Mouse (Mus musculus) stomach, embryonic 14.5 days (tissue): Measurements from ENCODE around the gene Ppp1r12b. TPM values are rescaled to one million over a fixed set of nuclear protein-coding genes. Genes with fewer than 3 reads are reported as not detected.

Source experiments
- ATAC-seq: fragments of 200-750 bp; cut with Nextera tagmentation; 2 replicates; pipeline ENCODE4 v1.8.0; 2017; ENCODE audit warnings: low read depth, moderate TSS enrichment; ENCODE audit not compliant: insufficient number of reproducible peaks, insufficient read depth, low FRiP score
- H3K27ac ChIP-seq: fragments of 300-500 bp; sonication (generic); 2 replicates; pipeline ENCODE4 v1.5.1; 2014; ENCODE audit warnings: mild to moderate bottlenecking, low read length, moderate library complexity, mixed read lengths
- H3K27me3 ChIP-seq: fragments of 300-500 bp; sonication (generic); 2 replicates; pipeline ENCODE4 v1.6.1; 2014; ENCODE audit warnings: low read length, control low read depth, mixed read lengths; ENCODE audit not compliant: control insufficient read depth, insufficient read depth
- H3K36me3 ChIP-seq: fragments of 300-500 bp; sonication (generic); 2 replicates; pipeline ENCODE4 v1.6.1; 2014; ENCODE audit warnings: mild to moderate bottlenecking, control low read depth, low read length, moderate library complexity, mixed read lengths; ENCODE audit not compliant: control insufficient read depth, insufficient read depth
- H3K4me1 ChIP-seq: fragments of 300-500 bp; sonication (generic); 2 replicates; pipeline ENCODE4 v1.6.1; 2014; ENCODE audit warnings: low read length, control low read depth, mixed read lengths; ENCODE audit not compliant: control insufficient read depth, insufficient read depth
- H3K4me2 ChIP-seq: fragments of 300-500 bp; sonication (generic); replicated peaks from 2 replicates; pipeline ENCODE4 v1.6.1; 2014; ENCODE audit warnings: low read depth, low read length, control low read depth
- H3K4me3 ChIP-seq: fragments of 300-500 bp; sonication (generic); 2 replicates; pipeline ENCODE4 v1.5.1; 2014; ENCODE audit warnings: low read depth, low read length, control low read depth
- H3K9ac ChIP-seq: fragments of 300-500 bp; sonication (generic); replicated peaks from 2 replicates; pipeline ENCODE4 v1.6.1; 2014; ENCODE audit warnings: low read depth, mild to moderate bottlenecking, control low read depth, low read length, moderate library complexity, mixed read lengths
- H3K9me3 ChIP-seq: fragments of 300-500 bp; sonication (generic); 2 replicates; pipeline ENCODE4 v1.6.1; 2016; ENCODE audit warnings: low read depth, low read length, control low read depth; ENCODE audit not compliant: control insufficient read depth
- WGBS: fragments of 180-500 bp; shearing (Covaris S2); extraction: QIAGEN DNeasy Blood & Tissue Kit; methylation state at CpG from one replicate; pipeline ENCODE4 v1.1.7; 2014; 5-methylcytosine and 5-hydroxymethylcytosine counted together
- polyA plus RNA-seq: library from polyadenylated mRNA; unstranded; fragments of >200 nt; fragmentation: Nextera tagmentation; extraction: Ambion mirVana; gene quantifications from 2 replicates; pipeline ENCODE4 v1.2.1, GENCODE M21; 2014

Gene Ppp1r12b
- polyA plus RNA-seq, 1 experiment from 2014 or later = 28.9 TPM

DNA sequence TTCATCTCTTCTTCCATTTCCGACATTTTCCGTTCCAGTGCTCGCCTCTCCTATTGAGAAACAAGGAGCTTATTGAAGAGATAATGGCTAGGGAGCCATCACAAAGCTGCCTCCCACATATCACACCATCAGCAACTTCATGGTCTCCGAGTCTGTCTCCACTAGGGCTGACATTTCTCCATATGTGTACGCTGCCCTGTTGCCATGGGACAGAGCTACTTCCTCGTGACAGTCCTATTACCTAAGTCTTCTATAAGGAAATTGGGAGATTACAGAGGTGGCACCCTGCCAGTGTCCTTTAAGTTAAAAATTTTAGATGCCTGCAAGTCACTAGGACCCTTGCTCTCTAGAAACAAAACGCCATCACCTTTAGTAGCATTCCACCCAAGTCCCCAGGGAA, 183.7 kb downstream of the Ppp1r12b start:
- ATAC-seq = no peak
- H3K27ac ChIP-seq = peak overlapping the region; percentile 91; the same call in 1 of the 2 replicates
- peaks cover 42% of the 10 kb centered on the region for H3K4me1 ChIP-seq
- H3K4me2 ChIP-seq = no peak overlapping the region
- WGBS = 88% methylated on average over 7 of the region's 7 CpGs
- no peaks in the 10 kb centered on the region for H3K27me3 ChIP-seq
- peaks cover 9% of the 10 kb centered on the region; the same call in 1 of the 2 replicates for H3K36me3 ChIP-seq
- H3K9me3 ChIP-seq = no peaks in the 10 kb centered on the region
- H3K4me3 ChIP-seq = no peak overlapping the region
- H3K9ac ChIP-seq = no peak overlapping the region

DNA sequence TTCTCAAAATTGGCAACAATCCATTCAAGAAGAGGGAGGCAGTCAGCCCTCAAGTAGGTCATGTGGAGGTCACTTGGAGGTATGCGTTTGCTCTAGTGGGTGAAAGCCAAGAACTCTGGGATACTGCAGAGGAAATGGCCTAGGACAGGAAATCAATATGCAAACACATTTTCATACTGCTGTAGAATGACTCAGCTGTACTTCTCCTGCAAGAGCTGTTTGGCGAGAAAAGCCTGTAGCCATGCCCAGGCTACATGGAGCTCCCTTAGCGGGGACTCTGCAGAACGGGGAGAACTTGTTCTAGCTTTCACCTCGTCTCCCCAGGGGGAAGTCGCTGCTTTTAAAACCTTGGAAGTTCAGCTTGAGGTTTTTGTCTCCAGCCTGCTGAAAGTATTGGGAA, 184.4 kb downstream of the Ppp1r12b start:
- ATAC-seq = peak; percentile 86
- no peaks in the 10 kb centered on the region for H3K27me3 ChIP-seq
- WGBS = 30% methylated on average over 6 of the region's 6 CpGs
- H3K9me3 ChIP-seq = no peaks in the 10 kb centered on the region
- no peak overlapping the region for H3K4me3 ChIP-seq
- 0 out of 2 replicates have a peak overlapping the region, but pooled peaks have one; percentile 14 for H3K4me2 ChIP-seq
- no peak overlapping the region for H3K9ac ChIP-seq
- H3K36me3 ChIP-seq = peaks cover 10% of the 10 kb centered on the region; the same call in 1 of the 2 replicates
- H3K27ac ChIP-seq = peak overlapping the region; percentile 91
- peaks cover 42% of the 10 kb centered on the region for H3K4me1 ChIP-seq

- no peak overlapping the region for H3K4me2 ChIP-seq
- peak overlapping the region; percentile 66 for H3K27ac ChIP-seq
- no peaks in the 10 kb centered on the region for H3K9me3 ChIP-seq
- WGBS = 95% methylated on average over 5 of the region's 5 CpGs
- H3K9ac ChIP-seq = no peak overlapping the region
- H3K27me3 ChIP-seq = no peaks in the 10 kb centered on the region
- no peak overlapping the region for H3K4me3 ChIP-seq
- ATAC-seq = no peak
- peaks cover 6% of the 10 kb centered on the region; the same call in 1 of the 2 replicates for H3K36me3 ChIP-seq
- H3K4me1 ChIP-seq = peaks cover 42% of the 10 kb centered on the region
Measured at GRCm38 (mm10) chr1:134770312-134770711, 185.4 kb downstream of the Ppp1r12b start.

- 70% methylated on average over 4 of the region's 4 CpGs for WGBS
- H3K9me3 ChIP-seq = no peaks in the 10 kb centered on the region
- H3K9ac ChIP-seq = no peak overlapping the region
- H3K4me2 ChIP-seq = no peak overlapping the region
- H3K4me3 ChIP-seq = no peak overlapping the region
- H3K27me3 ChIP-seq = no peaks in the 10 kb centered on the region
- peaks cover 32% of the 10 kb centered on the region for H3K4me1 ChIP-seq
- H3K36me3 ChIP-seq = peaks cover 6% of the 10 kb centered on the region; the same call in 1 of the 2 replicates
- peak overlapping the region; percentile 13 for H3K27ac ChIP-seq
- ATAC-seq = no peak
Measured at GRCm38 (mm10) chr1:134766448-134766847, 189.3 kb downstream of the Ppp1r12b start.

DNA sequence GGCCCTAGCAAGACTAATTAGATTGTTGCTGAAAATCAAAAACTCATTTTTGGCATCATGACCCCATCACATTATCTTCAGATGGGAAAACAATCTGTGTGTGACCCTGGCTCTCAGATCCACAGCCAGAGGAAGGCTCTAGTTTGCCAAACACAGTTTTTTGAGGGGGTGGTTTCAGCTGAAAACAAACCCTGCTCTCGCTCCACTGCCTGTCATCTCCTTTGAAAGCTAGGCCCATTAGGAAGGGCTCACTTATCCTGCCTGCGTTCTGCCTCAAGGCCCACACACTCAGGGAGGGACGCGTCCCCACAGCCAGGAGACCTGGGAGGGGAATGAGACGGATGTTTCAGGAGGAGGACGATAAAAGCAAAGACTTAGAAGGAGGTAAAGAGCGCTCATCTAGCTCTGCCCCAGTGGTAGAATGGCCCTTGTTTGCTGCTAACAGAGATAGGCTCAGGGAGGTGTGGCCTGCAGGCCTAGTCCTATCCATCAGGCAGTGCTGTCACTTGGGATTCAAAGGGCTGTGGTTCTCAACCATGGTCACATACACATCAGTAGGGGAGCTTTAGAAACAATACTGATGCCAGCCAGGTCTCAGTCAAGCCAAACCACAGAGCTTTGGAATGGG, 190.8 kb downstream of the Ppp1r12b start:
- Histone ChIP-seq H3K4me2 (no peak overlapping the region), H3K27me3 (no peaks in the 10 kb centered on the region), H3K4me3 (no peak overlapping the region), H3K9me3 (no peaks in the 10 kb centered on the region), H3K9ac (no peak overlapping the region), H3K36me3 (peaks cover 6% of the 10 kb centered on the region; the same call in 1 of the 2 replicates), H3K4me1 (peaks cover 26% of the 10 kb centered on the region), H3K27ac (peak overlapping the region; percentile 95)
- ATAC-seq = peak; percentile 46; the same call in 1 of the 2 replicates
- WGBS = 26% methylated on average over 7 of the region's 7 CpGs

DNA sequence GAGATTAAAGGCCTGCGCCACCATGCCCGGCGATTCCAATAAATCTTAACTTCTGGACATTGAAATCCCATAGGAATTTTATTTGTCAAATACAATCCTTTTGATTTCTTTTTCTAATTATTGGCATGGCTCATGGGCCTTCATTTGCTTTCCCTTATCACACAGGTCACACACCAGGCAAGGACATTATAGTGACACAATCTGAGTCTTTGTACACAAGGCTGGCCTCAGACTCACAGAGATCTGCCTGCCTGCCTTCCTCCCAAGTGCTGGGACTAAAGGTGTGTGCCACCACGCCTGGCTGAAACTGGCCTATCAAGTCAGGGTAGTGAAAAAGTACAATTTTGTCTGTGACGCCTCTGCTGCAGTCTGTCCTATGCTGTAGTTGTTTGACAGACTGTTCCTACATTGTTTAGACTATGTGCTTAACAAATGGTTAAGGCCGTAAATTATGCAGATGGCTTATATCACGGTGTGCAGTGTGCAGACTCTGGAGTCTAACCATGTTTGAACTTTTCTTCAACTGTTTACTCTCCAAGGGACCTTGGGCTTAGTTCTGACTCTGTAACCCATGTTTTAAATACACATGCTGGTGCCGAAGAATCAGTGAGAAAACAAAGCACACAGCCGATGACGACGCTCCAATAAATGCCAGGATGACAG, 191.8 kb downstream of the Ppp1r12b start:
- WGBS = 28% methylated on average over 11 of the region's 11 CpGs
- no peaks in the 10 kb centered on the region for H3K27me3 ChIP-seq
- H3K9ac ChIP-seq = no peak overlapping the region
- H3K4me2 ChIP-seq = no peak overlapping the region
- peaks cover 13% of the 10 kb centered on the region for H3K36me3 ChIP-seq
- peak; percentile 84; the same call in 1 of the 2 replicates for ATAC-seq
- H3K4me1 ChIP-seq = peaks cover 26% of the 10 kb centered on the region
- no peaks in the 10 kb centered on the region for H3K9me3 ChIP-seq
- no peak overlapping the region for H3K4me3 ChIP-seq
- H3K27ac ChIP-seq = peak overlapping the region; percentile 95

GRCm38 (mm10) chr1:134763250-134763649, 192.5 kb downstream of the Ppp1r12b start:
- Histone ChIP-seq H3K4me1 (peaks cover 26% of the 10 kb centered on the region), H3K36me3 (peaks cover 13% of the 10 kb centered on the region), H3K9ac (no peak overlapping the region), H3K27ac (peak overlapping the region; percentile 95), H3K27me3 (no peaks in the 10 kb centered on the region), H3K4me3 (no peak overlapping the region), H3K4me2 (no peak overlapping the region), H3K9me3 (no peaks in the 10 kb centered on the region)
- ATAC-seq = no peak
- WGBS = 90% methylated on average over 4 of the region's 4 CpGs

- H3K9me3 ChIP-seq = no peaks in the 10 kb centered on the region
- no peaks in the 10 kb centered on the region for H3K27me3 ChIP-seq
- no peak overlapping the region for H3K27ac ChIP-seq
- no peak overlapping the region for H3K4me3 ChIP-seq
- 80% methylated on average over 7 of the region's 7 CpGs for WGBS
- H3K4me1 ChIP-seq = peaks cover 33% of the 10 kb centered on the region
- no peak for ATAC-seq
- no peak overlapping the region for H3K4me2 ChIP-seq
- no peak overlapping the region for H3K9ac ChIP-seq
- peaks cover 7% of the 10 kb centered on the region for H3K36me3 ChIP-seq
Measured at GRCm38 (mm10) chr1:134761534-134761933, 194.2 kb downstream of the Ppp1r12b start.
